Mouse (Mus musculus): Measurements from ENCODE around the gene Eif4e2.

DNA sequence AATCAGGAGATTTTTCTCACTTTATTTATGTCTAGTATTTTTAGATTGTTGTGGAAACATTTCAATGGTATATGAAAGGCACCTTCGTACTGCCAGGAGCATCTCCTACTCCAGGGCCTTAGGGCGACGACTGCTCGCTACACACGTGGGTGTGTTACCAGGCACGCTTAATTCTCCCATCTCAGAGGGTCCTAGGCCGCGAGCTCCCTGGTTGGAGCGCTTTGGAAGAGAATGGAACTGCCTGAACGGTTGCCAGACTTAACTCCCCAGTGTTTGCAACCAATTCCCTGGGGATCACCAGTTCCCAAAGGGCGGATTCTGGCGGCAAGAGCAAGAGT lies 50.1 kb downstream of the Eif4e2 start:
- TF ChIP-seq CTCF (IDR thresholded peaks at IDR 0.05; ENCODE audit: borderline replicate concordance, insufficient read depth, low read depth, low read length) (no peak), POLR2A (IDR thresholded peaks at IDR 0.05; ENCODE audit: borderline replicate concordance, insufficient read depth, low read length) (no peak)
